Mouse (Mus musculus) intestine, embryonic 14.5 days (tissue): Measurements from ENCODE around the gene Adgrl3. TPM values are rescaled to one million over a fixed set of nuclear protein-coding genes. Genes with fewer than 3 reads are reported as not detected.

Experiments
- ATAC-seq: fragments of 200-750 bp; cut with Nextera tagmentation; replicated peaks from 2 replicates; pipeline ENCODE4 v1.8.0; 2017; ENCODE audit warnings: low read depth, moderate number of reproducible peaks, moderate TSS enrichment, moderate library complexity; ENCODE audit not compliant: low FRiP score, low TSS enrichment
- DNase-seq: peaks from one replicate; pipeline ENCODE4 v3.0.0-alpha.2; 2018; ENCODE audit warnings: low spot score
- H3K27ac ChIP-seq: fragments of 300-500 bp; sonication (generic); 2 replicates; pipeline ENCODE4 v1.5.1; 2014; ENCODE audit warnings: low read depth, mild to moderate bottlenecking, control low read depth
- H3K27me3 ChIP-seq: fragments of 300-500 bp; sonication (generic); replicated peaks from 2 replicates; pipeline ENCODE4 v1.6.1; 2014; ENCODE audit warnings: low read length, control low read depth; ENCODE audit not compliant: control insufficient read depth, insufficient read depth
- H3K36me3 ChIP-seq: fragments of 300-500 bp; sonication (generic); 2 replicates; pipeline ENCODE4 v1.6.1; 2014; ENCODE audit warnings: low read length, control low read depth; ENCODE audit not compliant: control insufficient read depth, insufficient read depth
- H3K4me1 ChIP-seq: fragments of 300-500 bp; sonication (generic); replicated peaks from 2 replicates; pipeline ENCODE4 v1.6.1; 2014; ENCODE audit warnings: low read length, control low read depth, mixed read lengths; ENCODE audit not compliant: control insufficient read depth, insufficient read depth
- H3K4me2 ChIP-seq: fragments of 300-500 bp; sonication (generic); 2 replicates; pipeline ENCODE4 v1.6.1; 2014; ENCODE audit warnings: low read length
- H3K4me3 ChIP-seq: fragments of 300-500 bp; sonication (generic); 2 replicates; pipeline ENCODE4 v1.5.1; 2014; ENCODE audit warnings: low read depth, low read length, control low read depth, mixed read lengths
- H3K9ac ChIP-seq: fragments of 300-500 bp; sonication (generic); 2 replicates; pipeline ENCODE4 v1.6.1; 2014; ENCODE audit warnings: mild to moderate bottlenecking, low read length
- H3K9me3 ChIP-seq: fragments of 300-500 bp; sonication (generic); 2 replicates; pipeline ENCODE4 v1.6.1; 2016; ENCODE audit warnings: low read length, control low read depth; ENCODE audit not compliant: control insufficient read depth
- WGBS: fragments of 180-500 bp; shearing (Covaris S2); extraction: QIAGEN DNeasy Blood & Tissue Kit; methylation state at CpG from one replicate; pipeline ENCODE4 v1.1.7; 2014; 5-methylcytosine and 5-hydroxymethylcytosine counted together
- polyA plus RNA-seq: library from polyadenylated mRNA; unstranded; fragments of >200 nt; fragmentation: Nextera tagmentation; extraction: Ambion mirVana; gene quantifications from 2 replicates; pipeline ENCODE4 v1.2.1, GENCODE M21; 2014

The Adgrl3 gene
- polyA plus RNA-seq, 1 experiment from 2014 or later: 13.5 TPM

DNA sequence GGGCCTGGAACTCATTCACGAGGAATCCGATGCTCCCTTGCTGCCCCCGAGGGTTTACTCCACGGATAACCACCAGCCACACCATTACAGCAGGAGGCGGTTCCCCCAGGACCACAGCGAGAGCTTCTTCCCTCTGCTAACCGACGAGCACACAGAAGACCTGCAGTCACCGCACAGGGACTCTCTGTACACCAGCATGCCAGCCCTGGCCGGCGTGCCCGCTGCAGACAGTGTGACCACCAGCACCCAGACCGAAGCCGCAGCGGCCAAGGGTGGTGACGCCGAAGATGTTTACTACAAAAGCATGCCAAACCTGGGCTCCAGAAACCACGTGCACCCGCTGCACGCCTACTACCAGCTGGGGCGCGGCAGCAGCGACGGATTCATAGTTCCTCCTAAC, 774.7 kb downstream of the Adgrl3 start:
- no peak overlapping the region for H3K27ac ChIP-seq
- H3K4me2 ChIP-seq: no peak overlapping the region
- no peaks in the 10 kb centered on the region for H3K36me3 ChIP-seq
- no peaks in the 10 kb centered on the region for H3K27me3 ChIP-seq
- H3K9me3 ChIP-seq: no peaks in the 10 kb centered on the region
- no peaks in the 10 kb centered on the region for H3K4me1 ChIP-seq
- ATAC-seq (no peak), DNase-seq (no peak)
- H3K4me3 ChIP-seq: no peak overlapping the region
- H3K9ac ChIP-seq: no peak overlapping the region
- 87% methylated on average over 24 of the region's 24 CpGs for WGBS

DNA sequence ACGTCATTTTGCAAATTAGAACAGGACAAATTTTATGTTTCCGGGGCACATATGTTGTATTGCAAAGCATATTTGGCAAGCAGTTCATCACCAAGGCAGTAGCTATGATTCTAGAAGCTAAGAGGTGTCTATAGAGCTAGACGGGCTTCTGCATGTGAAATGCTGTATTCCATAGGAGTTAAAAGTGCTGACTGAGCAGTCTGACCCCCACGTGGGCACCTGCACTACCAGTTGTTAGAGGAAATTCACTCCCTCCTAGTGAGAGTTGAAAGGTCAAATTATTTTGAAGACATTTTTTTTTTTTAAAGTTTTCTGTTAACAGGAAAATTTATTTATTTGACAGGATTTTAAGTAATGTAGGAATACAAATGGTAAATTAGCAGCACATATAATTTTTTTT, 776.2 kb downstream of the Adgrl3 start:
- WGBS: 78% methylated on average over 4 of the region's 4 CpGs
- Histone ChIP-seq H3K27ac (no peak overlapping the region), H3K4me2 (no peak overlapping the region), H3K27me3 (no peaks in the 10 kb centered on the region), H3K36me3 (no peaks in the 10 kb centered on the region), H3K9ac (no peak overlapping the region), H3K4me1 (no peaks in the 10 kb centered on the region), H3K4me3 (no peak overlapping the region), H3K9me3 (no peaks in the 10 kb centered on the region)
- DNase-seq: no peak
- ATAC-seq: no peak

DNA sequence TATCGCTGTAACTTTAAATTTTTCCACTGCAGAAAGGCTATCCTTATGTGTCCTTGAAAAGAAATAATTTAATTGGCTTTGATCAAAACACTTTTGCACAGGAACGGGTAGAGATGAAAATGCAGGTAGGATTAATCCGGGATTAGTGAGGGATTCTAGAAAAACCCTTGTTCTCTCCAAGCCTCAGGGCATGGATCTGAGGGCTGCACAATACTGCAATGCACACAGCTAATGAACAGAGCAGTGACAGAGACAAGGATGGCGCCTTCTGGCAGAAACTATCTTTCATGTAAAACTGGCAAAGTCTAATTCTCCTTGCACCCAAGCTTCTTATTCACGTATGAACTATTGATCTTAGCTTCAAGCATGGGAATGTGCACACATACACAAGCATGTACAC, 791.0 kb downstream of the Adgrl3 start:
- no peaks in the 10 kb centered on the region for H3K36me3 ChIP-seq
- H3K4me2 ChIP-seq: no peak overlapping the region
- no peaks in the 10 kb centered on the region for H3K4me1 ChIP-seq
- no peaks in the 10 kb centered on the region for H3K27me3 ChIP-seq
- no peak overlapping the region for H3K27ac ChIP-seq
- no peak overlapping the region for H3K4me3 ChIP-seq
- DNase-seq (no peak), ATAC-seq (no peak)
- WGBS: 87% methylated on average over 5 of the region's 5 CpGs
- H3K9me3 ChIP-seq: no peaks in the 10 kb centered on the region
- H3K9ac ChIP-seq: no peak overlapping the region

GRCm38 (mm10) chr5:81832076-81832475, 812.1 kb downstream of the Adgrl3 start:
- H3K9me3 ChIP-seq: no peaks in the 10 kb centered on the region
- DNase-seq (no peak), ATAC-seq (no peak)
- H3K36me3 ChIP-seq: no peaks in the 10 kb centered on the region
- WGBS: 78% methylated on average over 1 of the region's 1 CpGs
- no peaks in the 10 kb centered on the region for H3K4me1 ChIP-seq
- no peak overlapping the region for H3K4me2 ChIP-seq
- no peak overlapping the region for H3K9ac ChIP-seq
- no peak overlapping the region for H3K27ac ChIP-seq
- no peak overlapping the region for H3K4me3 ChIP-seq
- H3K27me3 ChIP-seq: no peaks in the 10 kb centered on the region

DNA sequence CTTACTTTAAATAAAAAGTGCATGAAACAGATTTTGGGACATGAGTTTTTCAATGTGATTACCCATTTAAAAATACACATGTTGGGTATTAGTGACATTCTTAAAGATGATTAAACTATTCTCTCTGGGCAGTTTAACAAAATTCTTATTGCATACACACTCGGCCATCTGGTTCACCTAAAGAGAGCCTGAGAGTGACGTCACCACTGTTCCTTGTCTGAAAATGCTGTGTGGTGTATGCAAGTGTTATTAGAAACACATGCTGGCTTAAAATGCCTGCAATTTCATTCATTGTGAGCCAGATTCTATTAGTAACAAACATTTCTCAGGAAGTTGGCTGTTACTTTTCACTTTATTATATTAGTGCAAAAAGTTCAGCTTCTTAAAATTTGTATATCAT, 812.7 kb downstream of the Adgrl3 start:
- Histone ChIP-seq H3K4me2 (no peak overlapping the region), H3K9me3 (no peaks in the 10 kb centered on the region), H3K27ac (no peak overlapping the region), H3K4me3 (no peak overlapping the region), H3K9ac (no peak overlapping the region), H3K4me1 (no peaks in the 10 kb centered on the region), H3K27me3 (no peaks in the 10 kb centered on the region), H3K36me3 (no peaks in the 10 kb centered on the region)
- WGBS: 52% methylated on average over 2 of the region's 2 CpGs
- ATAC-seq (no peak), DNase-seq (no peak)

- H3K27me3 ChIP-seq: no peaks in the 10 kb centered on the region
- no peak overlapping the region for H3K4me3 ChIP-seq
- DNase-seq: no peak
- no peak for ATAC-seq
- no peak overlapping the region for H3K4me2 ChIP-seq
- no peaks in the 10 kb centered on the region for H3K9me3 ChIP-seq
- no peak overlapping the region for H3K9ac ChIP-seq
- no peak overlapping the region for H3K27ac ChIP-seq
- no peaks in the 10 kb centered on the region for H3K4me1 ChIP-seq
- H3K36me3 ChIP-seq: no peaks in the 10 kb centered on the region
- 87% methylated on average over 2 of the region's 2 CpGs for WGBS
Measured at GRCm38 (mm10) chr5:81837860-81838259, 817.9 kb downstream of the Adgrl3 start.

GRCm38 (mm10) chr5:81843798-81844197, 823.9 kb downstream of the Adgrl3 start:
- 59% methylated on average over 4 of the region's 4 CpGs for whole genome bisulfite sequencing

DNA sequence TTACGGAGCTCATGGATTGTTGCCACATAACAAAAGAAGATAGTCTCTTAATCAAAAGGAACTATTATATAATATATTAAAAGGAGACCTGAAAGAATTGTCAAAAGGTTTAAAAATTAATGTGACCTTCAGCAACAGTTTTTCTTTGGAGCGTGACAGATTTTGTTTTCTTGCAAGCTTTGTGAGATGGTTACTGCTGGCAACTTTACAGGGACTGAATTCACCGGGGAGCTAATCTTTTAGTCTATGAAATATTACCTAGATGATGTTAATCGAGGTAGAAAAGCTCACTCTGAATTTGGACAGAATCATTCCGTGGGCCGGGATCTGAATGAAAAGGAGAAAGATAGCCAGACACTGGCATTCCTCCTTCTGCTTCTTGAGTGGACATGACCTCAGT, 850.4 kb downstream of the Adgrl3 start:
- H3K4me3 ChIP-seq: no peak overlapping the region
- H3K4me2 ChIP-seq: no peak overlapping the region
- H3K27ac ChIP-seq: no peak overlapping the region
- no peaks in the 10 kb centered on the region for H3K36me3 ChIP-seq
- no peaks in the 10 kb centered on the region for H3K4me1 ChIP-seq
- H3K9me3 ChIP-seq: no peaks in the 10 kb centered on the region
- no peaks in the 10 kb centered on the region for H3K27me3 ChIP-seq
- WGBS: 89% methylated on average over 6 of the region's 6 CpGs
- no peak for ATAC-seq
- H3K9ac ChIP-seq: no peak overlapping the region
- no peak for DNase-seq

More at GRCm38 (mm10) chr5:81843798-81844197, 823.9 kb downstream of the Adgrl3 start:
- no peaks in the 10 kb centered on the region for H3K9me3 ChIP-seq
- DNase-seq (no peak), ATAC-seq (no peak)
- H3K27me3 ChIP-seq: no peaks in the 10 kb centered on the region
- no peak overlapping the region for H3K4me2 ChIP-seq
- no peak overlapping the region for H3K4me3 ChIP-seq
- H3K4me1 ChIP-seq: no peaks in the 10 kb centered on the region
- no peak overlapping the region for H3K27ac ChIP-seq
- no peak overlapping the region for H3K9ac ChIP-seq
- no peaks in the 10 kb centered on the region for H3K36me3 ChIP-seq
